Mouse (Mus musculus) kidney, adult 9 months (tissue): ENCODE data around the gene Brd7.

Experiments used
- DNase-seq: peaks from one replicate; pipeline ENCODE4 v3.0.0; 2022

Brd7 gene

DNA sequence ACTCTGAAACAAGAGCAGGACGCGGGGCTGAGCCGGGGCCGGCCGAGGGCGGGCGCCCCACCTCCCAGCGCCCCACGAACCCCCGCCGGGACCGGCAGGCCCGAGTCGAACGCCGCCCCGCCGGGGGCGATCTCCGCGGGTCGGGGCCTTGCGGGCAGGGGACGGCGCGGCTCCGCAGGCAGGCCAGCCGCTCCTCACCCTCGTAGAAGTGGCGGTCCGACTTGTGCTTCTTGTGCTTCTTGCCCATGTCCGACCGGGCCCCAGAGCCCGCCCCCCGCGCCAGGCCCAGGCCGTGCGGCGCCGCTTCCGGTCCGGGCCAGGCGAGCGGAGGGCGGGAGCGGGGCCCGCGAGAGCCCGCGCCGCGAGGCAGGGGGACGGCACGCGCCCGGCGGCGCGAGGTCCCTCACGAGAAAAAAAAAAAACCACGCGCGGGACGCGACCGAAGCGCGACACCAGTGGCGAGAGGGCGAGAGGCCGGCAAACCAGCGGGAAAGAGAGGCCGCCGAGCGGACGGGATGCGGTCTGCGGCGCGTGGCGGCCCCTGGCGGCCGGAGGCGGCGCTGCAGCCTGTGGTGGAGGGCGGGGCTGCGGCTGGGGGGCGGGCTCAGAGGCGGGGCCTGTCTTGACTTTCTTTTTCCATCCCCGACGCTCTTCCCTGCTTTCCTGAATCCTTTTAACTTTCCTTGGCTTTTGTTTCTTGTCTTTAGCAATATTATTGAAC lies at the start of gene Brd7:
TSS of gene Brd7 (minus strand) at position 487 of the 721 bp plus-strand sequence.
- peak; percentile 79 for DNase-seq

DNA sequence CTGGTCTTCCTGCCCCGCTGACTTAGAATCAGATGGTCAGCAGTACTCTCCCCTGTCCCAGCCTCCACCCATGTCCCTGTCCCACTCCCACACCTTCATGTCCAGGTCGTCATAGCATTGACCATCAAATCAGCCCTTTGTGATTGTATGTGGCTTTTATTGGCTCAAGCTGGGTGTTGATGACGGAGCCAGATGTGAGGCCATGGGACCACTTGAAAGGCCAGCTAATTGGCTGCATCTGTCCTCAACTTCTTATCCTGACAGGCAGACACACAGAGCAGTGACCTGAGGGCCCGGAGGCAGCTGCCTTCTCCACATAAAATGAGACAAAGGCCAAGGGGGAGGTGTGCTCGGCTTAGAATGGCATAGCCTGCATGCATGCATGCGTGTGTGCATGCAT lies 49.5 kb upstream of the Brd7 start:
- DNase-seq = no peak

DNA sequence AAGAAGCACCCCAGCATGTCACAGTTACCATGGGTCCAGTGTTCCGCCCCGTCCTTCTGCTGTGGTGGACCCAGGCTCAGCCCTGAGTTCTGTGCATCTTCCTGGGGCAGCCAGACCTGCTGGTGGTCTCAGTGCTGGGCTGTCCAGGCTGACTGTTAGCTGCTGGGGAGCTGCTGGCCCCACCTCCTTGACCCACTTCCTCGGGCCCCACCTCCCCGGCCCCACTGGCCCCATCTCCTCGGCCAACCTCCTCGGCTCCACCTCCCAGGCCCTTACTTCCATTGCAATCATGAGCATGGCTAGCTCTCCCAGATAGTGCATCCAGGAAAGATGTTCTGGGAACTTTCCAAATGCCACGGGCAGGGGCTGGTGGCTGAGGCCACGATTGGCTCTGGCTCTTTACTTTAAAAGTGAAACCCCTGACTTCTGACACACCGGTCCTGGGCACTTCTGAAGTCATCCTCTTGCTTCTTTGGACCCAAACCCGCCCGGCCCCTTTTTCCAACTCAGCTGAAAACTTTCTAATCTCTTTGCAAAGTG lies 47.5 kb upstream of the Brd7 start:
- no peak for DNase-seq

DNA sequence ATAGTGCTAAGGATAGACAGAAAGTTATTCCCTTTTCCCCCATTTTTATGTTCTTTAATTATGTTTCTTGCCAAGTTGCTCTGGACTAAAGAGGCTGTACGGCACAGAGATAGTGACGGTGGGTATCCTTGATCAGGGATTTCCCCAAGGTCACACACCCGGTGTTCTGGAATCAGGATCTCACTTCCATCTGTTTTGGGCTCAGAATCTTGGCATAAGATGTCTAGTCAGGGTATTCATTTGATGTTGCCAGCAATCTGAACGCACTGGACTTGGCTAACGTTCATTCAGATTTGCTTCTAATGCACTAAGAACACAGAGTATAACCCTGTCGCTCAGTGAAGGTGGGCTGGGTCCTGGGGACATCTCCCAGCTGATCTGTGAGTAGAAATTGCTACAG lies 45.7 kb upstream of the Brd7 start:
- DNase-seq = no peak

DNA sequence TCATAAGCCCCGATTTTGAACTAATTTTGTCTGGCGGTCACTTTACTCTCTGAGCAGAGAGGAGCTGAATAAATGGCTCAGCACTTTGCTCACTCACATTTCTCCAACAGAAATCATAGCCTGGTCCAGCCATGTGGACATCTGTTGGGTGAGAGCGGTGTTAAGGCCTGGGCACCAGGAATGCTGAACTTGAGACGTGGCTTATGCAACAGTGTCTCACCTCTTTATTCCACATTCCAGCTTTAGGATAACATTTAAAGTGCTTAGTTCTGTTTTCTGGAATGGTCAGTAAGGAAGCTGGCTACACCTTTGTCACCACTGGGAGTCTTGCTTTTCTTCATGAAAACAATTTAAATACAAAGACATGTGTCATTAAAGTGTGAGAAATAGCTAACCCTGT lies 36.1 kb upstream of the Brd7 start:
- no peak for DNase-seq

DNA sequence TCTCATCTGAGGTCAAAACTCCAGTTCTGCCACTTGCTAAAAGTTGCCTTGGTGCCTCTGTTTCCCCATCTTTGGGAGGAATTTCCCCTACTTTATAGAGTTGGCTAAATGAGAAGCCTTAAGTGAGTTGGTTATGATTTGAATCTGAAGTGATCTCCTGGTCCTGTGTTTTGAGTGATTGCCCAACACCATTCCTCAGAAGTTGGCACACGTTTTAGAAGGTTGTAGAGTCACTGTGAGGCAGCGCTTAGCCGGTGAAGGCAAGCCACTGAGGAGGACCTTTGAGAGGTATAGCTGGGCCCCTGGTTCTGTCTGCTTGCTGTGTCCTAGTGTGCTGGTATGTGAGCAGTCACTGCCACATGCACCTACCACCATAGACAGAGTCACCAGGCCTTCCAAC lies 31.3 kb upstream of the Brd7 start:
- DNase-seq = no peak

DNA sequence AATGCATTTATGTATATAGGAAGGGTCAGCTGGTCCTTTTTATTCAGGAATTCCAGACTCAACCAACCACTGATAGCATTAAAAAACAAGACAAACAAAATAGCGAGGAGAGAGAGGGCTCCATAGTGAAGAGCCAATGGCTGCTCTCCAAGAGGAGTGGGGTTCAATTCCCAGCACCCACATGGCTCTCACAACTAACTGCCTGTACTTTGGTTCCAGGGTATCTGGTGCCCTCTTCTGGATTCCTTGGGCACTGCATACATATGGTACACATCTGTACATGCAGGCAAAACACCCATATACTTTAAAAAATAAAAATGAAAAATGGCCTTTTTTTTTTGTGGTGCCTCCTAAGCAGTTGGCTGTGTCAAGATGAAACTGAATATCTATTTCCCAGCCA lies 28.8 kb upstream of the Brd7 start:
- peak; percentile 36 for DNase-seq

DNA sequence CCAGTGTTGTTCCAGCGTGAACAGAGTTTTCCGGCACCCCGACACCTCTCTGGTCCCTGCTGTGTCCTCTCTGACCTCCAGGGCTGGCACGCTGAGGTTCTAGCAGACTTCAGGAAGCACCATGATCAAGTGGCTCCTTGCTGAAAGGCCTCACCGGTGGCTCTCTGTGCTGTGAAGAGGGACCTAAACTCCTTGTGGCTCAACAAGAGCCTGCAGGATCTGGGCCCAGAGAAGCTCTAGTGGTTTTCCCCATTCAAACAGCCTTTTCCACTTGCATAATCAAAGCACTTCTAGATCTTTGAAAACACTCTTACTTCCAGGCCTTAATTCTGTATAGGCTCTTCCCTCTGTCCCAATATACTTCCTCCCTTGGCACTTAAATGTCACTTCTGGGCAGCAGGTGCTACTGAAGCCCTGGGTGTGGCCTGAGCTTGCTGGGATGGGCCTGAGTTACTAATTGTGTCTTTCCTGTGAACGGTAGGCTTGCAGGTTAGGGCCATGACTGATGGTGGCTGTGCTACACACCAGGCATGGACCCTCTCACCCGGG lies 26.8 kb upstream of the Brd7 start:
- no peak for DNase-seq

DNA sequence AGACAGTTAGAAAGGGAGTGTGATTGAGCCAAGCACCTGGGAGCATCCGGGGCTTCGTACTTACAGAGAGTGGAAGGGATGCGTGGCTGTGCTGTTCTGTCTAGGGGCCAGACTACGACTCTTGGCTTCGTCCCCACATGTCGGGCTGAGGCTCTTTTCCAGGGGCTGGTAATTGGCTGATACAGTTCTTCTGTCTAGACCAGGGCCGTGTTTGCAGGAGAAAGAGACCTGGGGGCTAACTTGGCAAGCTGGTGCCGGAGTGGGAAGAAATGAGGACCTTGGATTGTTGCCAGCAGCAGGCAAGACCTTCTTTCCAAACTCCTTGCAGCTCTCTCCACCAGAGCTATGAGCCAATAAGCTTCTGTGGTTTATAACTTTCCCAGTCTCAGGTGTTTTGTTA lies 25.9 kb upstream of the Brd7 start:
- no peak for DNase-seq

DNA sequence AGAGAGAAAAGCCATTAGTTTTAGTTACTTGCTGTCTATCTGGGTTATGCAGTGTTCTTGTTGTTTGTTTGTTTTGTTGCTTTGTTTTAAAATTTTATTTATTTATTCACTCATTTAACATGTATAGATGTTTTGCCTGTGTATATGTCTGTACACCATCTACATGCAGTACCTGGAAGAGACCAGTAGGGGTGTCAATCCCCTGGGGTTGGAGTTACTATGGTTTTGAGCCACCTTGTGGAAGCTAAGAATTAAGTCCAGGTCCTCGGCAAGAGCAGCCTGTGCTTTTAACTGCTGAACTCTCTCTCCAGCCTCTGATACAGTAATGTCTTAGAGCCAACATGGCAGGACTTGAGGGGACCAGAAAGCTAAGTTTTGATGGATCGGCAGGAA lies 21.2 kb upstream of the Brd7 start:
- DNase-seq = no peak

DNA sequence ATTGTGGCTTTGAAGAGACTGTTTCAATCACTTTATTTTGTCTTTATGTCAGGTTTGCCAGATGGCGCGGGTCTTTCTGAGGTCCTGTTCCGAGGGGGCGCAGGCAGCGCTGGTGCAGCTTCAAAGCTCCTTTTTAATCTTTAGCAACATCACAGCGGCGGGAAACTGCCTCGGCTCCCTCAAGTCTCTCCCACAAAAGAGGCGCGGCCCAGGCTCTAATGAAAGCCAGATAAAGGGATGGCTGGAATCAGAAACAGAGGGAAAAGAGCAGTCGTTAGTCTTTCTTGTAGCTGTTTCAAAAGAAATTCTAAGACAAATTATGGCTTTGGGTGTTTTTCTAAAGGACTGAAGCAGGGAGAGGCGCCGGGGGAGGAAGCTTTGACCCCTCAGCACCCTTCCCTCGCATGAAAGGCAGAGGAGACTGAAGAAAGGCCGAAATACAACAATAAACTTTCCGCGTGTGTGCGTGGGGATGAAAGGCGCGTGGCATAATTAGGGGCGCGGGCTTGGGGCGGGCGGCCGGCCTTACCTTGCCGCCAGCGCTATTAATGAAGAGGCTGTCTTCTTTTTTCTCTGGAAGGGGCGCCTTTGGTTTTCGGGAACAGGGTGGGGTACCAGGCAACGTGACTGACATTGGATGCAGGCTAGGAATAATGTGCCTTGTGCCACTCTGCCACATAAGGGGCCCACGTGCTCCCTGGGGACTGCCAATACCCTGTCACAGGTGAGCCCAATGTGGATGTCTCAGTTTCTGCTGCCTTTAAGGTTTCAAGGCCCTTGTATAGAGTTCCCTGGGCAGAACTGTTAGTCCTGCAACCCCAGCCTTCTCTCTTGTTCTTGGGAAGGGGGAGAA lies 20.5 kb upstream of the Brd7 start:
- DNase-seq = no peak

DNA sequence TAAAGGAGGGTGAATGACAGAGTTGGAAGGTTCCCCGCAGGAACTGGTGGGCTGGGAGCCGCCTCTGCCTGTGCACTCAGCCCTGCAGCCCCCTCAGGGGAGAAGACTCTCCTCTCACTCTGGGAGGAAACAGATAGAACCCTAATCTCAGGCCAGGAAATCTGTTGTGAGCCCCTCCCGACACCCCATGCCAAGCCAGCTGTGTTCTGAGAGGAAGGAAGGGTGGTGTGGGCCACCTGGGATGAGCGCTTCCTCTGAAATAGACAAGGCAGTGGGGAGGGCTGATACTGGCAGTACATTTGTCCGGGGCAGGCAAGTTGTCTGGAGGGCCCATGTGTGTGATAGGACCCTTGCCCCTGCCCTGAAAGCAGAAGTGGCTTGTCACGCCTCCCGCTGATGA lies 18.5 kb upstream of the Brd7 start:
- DNase-seq = no peak

DNA sequence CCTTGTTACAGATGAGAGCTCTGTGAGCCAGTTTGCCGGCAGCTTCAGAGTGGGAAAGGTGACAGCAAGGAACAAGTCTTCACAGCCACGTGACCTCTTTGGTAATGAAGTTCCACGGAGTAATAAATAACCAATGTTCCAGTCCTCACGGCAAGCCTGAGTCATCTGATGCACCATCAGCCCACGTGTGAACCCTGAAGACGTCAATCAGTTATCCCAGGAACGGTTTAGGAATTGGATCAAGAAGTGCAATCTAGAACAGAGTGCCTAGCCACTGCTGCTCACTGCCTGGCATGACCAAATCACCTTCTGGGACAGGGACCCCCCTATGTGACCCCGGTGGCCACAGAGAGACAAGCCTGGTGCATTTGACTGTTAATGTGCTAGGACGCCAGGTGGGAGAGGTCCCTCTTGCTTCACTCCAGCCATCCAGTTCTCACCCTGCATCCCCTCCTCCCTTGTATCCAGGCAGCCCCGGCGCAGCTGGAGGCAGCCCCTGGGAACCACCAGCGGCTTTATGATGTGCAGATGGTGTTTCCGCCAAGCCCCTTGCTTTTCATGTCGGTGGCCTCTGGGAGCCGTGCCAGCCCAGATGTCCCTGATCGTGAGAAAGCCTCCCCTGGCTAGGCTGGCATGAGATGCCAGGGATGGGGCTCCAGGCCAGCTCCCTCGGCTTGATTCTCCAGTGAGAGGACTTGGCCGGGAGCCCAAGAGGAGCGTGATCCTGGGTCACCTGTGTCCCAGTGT lies 15.0 kb upstream of the Brd7 start:
- DNase-seq = peak; percentile 59

DNA sequence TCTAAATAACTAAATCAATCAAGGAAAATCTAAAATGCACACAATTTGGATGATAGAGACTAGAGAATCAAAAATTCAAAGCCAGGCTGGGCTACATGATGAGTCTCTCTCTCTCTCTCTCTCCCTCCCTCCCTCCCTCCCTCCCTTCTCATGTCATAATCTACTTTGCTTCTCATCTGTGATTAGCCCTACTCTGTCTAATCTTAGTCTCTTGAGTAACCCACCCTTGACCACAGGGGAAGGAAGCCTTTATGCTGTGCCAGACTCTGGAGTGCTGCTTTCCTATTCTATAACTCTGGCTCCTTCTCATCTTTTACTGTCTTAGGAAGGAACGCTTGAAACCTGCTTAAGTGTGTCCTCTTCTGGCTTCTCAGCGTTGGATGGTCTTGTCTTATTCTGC lies 9.5 kb upstream of the Brd7 start:
- DNase-seq = no peak

DNA sequence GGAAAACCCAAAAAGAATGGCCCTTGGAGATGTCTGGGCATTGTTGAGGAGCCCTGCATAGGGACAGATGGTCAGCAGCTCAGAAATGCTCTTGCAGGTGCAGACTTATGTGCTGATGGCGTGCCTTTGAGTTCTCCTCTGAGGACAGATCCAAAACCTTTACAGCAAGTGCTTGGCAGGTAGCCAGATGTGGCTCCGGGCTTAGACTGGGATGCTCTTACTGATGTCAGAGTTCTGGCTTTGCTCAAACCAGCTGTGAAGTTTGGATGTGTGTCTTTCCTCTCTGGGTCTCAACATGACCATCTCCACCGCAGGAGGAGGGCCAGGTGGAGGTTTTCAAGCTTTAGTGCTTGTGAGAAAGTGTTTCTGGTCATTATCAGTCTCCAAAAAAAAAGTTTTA lies 7.8 kb upstream of the Brd7 start:
- DNase-seq = no peak

DNA sequence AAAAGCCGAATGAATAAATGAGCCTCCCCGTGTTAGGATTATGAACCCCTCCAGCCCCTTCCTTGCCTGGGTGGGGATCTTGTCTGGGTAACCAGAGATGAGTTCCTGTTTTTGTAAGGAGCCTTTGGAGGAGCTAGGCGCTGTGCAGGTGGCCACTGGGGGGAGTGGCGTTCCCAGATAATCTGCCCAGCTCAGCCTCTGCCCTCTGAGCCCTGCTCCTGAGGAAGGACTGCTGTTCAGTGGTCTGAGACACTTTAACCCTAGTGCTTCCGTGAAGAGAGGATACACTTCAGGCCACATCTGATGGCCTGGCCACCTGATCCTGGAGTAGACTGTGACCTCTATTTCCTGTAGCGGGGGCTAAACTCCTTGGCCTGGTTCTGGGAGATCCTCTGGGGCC lies 7.2 kb upstream of the Brd7 start:
- DNase-seq = peak; percentile 59

DNA sequence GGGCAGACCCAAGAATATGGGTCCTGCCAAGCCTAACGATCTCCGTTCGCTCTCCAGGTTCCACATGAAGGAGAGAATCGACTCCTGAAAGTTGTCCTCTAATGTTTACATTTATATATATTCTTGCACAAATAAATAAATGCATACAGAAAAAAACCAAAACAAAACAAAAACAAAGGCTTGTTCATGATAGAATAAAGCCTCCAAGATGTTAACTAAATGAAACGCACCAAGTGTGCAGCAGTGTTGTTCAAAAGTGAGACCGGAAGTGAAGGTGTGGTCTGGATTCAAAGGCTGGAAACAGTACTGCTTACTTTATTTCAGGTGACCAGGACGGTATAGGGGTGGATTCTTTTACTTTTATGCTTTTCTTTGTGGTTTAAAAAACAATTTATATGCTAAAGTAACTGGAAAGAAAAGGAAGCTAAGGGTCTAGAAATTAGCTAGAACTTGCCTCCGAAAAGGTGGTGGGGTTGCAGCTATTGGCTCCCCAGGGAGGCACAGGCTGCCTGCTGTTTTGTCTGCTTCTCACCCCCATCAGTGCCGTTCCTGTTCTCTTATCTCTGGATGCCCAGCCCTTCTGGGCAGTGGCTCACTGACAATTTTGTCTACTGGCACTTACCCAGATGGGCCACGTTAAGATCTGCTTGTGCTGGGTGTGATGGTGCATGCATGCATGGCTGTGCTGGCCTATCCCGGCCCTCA lies 604 bp upstream of the Brd7 start:
- peak; percentile 35 for DNase-seq

DNA sequence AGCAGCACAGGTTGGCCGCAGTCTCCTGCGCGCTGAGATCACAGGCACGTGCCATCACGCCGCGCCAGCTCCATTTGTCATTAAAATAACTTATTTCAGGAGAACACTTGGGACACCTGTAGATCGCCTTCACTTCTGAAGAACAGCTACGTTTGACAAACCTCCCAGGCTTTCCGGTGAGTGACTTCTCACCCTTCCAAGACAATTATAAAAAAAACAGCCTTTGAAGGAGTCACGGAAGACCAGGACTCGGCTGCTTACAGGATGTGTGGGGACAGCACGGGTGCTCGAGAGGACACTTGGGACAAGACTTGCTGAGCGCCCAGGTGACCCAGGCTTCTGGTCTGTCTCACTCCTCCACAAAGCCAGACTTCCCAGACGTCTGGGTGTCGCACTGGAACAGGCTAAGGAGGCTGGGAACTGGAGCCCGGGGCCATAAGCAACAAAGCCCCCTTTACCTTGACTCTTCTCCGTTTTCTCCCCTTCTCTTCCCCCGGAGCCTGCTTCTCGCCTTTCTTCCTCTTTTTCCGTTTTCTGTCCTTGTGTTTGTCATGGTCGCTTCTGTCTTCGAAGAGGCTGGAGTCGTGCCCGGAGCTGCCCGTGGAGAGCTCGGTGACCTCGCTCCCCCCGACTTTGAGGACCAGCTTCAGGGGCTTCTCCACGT lies 818 bp downstream of the Brd7 start:
- DNase-seq = peak; percentile 34

DNA sequence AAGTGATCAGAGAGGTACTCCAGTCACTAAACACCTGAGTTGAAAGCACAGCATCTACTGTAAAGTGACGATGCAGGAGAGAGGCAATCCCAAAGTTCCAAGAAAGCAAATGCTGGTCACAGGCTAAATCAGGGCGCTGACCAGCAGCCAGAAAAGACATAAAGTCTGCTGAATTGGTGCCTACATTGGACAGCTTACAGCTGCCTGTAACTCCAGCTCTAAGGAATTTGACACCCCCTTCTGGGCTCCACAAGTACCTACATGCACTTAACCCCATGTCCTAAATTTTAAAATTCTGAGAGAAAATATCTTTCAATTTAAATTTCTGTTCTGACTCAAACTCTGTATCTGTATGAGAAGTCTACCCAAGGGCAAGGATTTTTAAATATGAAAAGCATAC lies 2.0 kb downstream of the Brd7 start:
- DNase-seq = no peak

DNA sequence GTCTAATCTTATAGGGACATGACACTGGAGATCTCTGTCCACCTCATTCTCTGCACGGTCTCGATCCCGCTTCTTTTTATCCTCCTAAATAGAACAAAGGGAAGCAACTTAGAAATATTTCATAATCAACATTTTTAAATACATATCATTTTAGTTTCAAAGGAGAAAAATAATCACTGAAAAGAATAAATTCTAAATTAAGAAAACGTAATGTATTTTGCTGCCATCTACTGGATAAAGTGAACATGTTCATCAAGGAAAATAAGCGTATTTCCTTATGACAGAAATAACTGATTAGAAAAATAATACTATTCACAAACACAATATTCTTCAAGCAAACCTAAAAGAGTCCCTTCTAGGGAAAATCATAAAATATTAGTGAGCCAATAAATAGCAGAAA lies 4.0 kb downstream of the Brd7 start:
- DNase-seq = no peak

DNA sequence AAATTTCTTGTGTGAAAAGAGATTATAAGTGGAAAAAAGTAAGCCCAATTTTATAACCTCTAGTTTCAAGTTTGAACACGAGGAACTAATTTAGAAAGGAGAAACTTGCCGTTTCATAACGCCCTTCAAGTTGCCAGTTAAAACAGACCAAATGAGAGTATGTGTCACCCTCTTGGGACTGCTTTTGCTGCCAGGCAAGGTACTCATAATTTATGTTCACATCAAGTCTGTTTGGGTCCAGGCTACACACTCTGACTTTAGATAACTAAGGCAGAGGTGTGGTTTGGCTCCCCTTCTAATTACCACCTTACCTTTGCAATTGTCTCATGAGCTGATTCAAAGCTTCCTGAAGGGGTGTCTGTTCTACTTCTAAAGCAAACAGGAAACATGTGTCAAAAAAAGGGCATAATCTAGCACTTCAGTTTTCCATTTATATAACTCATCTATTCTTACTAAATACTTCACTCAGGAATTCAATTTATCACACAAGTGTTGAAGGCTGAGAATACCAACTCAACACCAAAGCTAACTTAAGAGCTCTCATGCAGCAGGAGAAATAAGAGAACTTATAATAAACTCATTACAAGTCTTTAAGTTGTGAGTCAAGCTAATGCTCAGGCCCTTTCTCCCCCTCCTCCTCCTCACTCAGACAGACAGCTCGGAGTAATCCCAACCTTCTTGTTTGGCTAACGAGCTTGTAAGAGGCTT lies 4.6 kb downstream of the Brd7 start:
- no peak for DNase-seq
